Mouse (Mus musculus) E14TG2a.4 (cell line): ENCODE results near the gene Sbno1.
"Not testable (repeated sequence)": the region's sequence is repeated elsewhere in the genome, so short reads cannot be mapped to it uniquely, and the experiment has no call there.

Experiments
- CTCF ChIP-seq: conservative IDR thresholded peaks from 2 replicates; pipeline ENCODE4 v1.5.1; 2014; ENCODE audit warnings: low read length
- NANOG ChIP-seq: IDR thresholded peaks from 2 replicates; pipeline ENCODE4 v1.6.1; 2014; ENCODE audit warnings: borderline replicate concordance, low read length, mixed read lengths
- POU5F1 ChIP-seq: IDR thresholded peaks from 2 replicates; pipeline ENCODE4 v1.6.1; 2014; ENCODE audit warnings: low read length, borderline replicate concordance

- not testable (repeated sequence) for TF ChIP-seq CTCF, POU5F1, NANOG
These were observed 84.0 kb downstream of the Sbno1 start for GRCm38 (mm10) chr5:124341753-124342339.
